Mouse (Mus musculus) bone marrow, adult 2 months (tissue): ENCODE measurements at regions not wholly inside any gene's neighbourhood (a gene's known extent, or its start where the extent isn't known, plus 50 kb on each side); places are given as distances from the start of the nearest gene placed in this dataset.

Experiments
- CTCF ChIP-seq: fragments of 200-500 bp; IDR thresholded peaks from 2 replicates; pipeline ENCODE4 v1.5.1; 2011; ENCODE audit warnings: low read length, control low read depth; ENCODE audit not compliant: control insufficient read depth, insufficient read depth
- POLR2A ChIP-seq: fragments of 200-500 bp; IDR thresholded peaks from 2 replicates; pipeline ENCODE4 v1.6.1; 2011; ENCODE audit warnings: low read depth, mild to moderate bottlenecking, control low read depth, low read length, borderline replicate concordance; ENCODE audit not compliant: control insufficient read depth

DNA sequence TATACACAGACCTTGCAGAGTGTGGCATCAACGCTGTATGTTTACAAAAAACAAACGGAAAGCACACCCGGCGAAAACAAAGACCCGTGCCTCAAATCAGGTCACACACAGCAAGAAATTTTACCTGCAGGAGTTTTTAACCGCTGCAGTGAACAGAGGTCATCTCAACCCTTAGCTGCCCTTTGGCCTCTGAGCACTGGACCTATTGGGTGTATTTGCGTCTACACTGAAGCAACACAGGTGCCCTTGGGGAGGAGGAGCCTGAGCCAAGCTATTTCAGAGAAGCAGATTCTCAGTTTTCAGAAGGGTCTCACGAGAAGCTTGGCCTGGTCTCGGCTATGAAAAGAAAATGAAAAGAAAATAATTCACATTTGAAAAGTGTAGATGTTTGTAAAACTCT, 412.1 kb upstream of the Atp11b start:
- no peak for TF ChIP-seq POLR2A
- no peak for TF ChIP-seq CTCF
